37 mouse cellular contexts compared by ENCODE assay signal in the genomic region with DNA sequence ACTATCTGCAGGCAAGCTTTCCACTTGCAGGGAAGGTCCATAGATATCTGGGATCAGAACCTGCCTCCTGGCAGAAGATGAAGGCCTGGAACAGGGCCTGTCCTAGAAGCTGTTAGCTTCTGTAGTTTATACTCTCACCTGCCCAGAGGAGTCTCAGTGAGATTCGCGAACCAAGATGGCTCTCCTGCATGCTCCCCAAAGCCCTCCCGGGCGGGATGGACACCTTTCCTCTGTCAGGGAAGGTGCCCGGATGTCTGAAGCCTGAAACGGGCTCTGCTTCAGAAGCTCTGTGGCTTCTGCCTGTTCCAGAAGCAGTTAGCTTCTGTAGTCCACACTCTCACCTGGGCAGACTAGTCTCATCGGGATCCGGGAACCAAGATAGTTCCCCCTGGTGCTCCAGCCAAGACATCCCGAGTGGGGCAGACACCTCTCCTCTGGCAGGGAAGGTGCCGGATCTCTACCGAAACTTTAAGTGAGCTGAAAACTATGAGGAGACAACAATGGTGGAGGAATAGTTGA. TPM values are rescaled to one million over a fixed set of nuclear protein-coding genes. Genes with fewer than 3 reads are reported as not detected.
"Had no signal": no experiment of that assay in that cellular context is flagged by ENCODE, and none has a peak within 500 bp of the region (broad histone marks: within the 10 kb centered on the region; RNA-seq: fewer than 3 reads in every experiment).

No protein-coding gene starts in this region.

RNA-seq across cellular contexts. Expression of a gene that starts 16.2 kb away (rescaled TPM):
- total RNA-seq: gastrocnemius, adult 8-10 months; gastrocnemius, postnatal 25 days; gastrocnemius, postnatal 4 days; granulocyte monocyte progenitor cell, adult 5-6 weeks; heart, adult 2 months; heart, postnatal 10 days; heart, postnatal 25 days; heart, postnatal 4 days; layer of hippocampus, adult 8-10 months; layer of hippocampus, postnatal 36 days; left cerebral cortex, postnatal 25 days; liver, adult 2 months had no signal
- polyA plus RNA-seq: frontal cortex, adult 2 months; heart, adult 2 months; heart, embryonic 12.5 days; heart, embryonic 14.5 days; heart, embryonic 16.5 days; hindbrain, embryonic 10.5 days; hindbrain, embryonic 12.5 days; hindbrain, embryonic 14.5 days; hindbrain, embryonic 16.5 days; inflammation-experienced regulatory T-cells, adult 6 months; intestine, embryonic 16.5 days; kidney, adult 2 months; kidney, embryonic 15.5 days; kidney, postnatal 0 days; large intestine, adult 2 months; limb, embryonic 12.5 days; limb, embryonic 14.5 days; liver, adult 2 months; liver, embryonic 12.5 days; liver, embryonic 14.5 days; liver, embryonic 16.5 days had no signal

RNA-seq across cellular contexts. Expression of a gene that starts 37.8 kb away (rescaled TPM):
- total RNA-seq: gastrocnemius, adult 8-10 months; gastrocnemius, postnatal 25 days; gastrocnemius, postnatal 4 days; granulocyte monocyte progenitor cell, adult 5-6 weeks; heart, adult 2 months; heart, postnatal 10 days; heart, postnatal 25 days; heart, postnatal 4 days; layer of hippocampus, adult 18-20 months; layer of hippocampus, adult 8-10 months; layer of hippocampus, postnatal 14 days; layer of hippocampus, postnatal 36 days; left cerebral cortex, adult 18-20 months; left cerebral cortex, adult 8-10 months; left cerebral cortex, postnatal 10 days; left cerebral cortex, postnatal 25 days; left cerebral cortex, postnatal 4 days; liver, adult 2 months had no signal
- polyA plus RNA-seq: frontal cortex, adult 2 months; heart, adult 2 months; heart, embryonic 12.5 days; heart, embryonic 14.5 days; heart, embryonic 16.5 days; hindbrain, embryonic 10.5 days; hindbrain, embryonic 12.5 days; hindbrain, embryonic 14.5 days; hindbrain, embryonic 16.5 days; inflammation-experienced regulatory T-cells, adult 6 months; intestine, embryonic 16.5 days; kidney, adult 2 months; kidney, embryonic 15.5 days; kidney, postnatal 0 days; large intestine, adult 2 months; limb, embryonic 12.5 days; limb, embryonic 14.5 days; liver, adult 2 months; liver, embryonic 12.5 days; liver, embryonic 14.5 days; liver, embryonic 16.5 days had no signal

RNA-seq across cellular contexts. Expression of a gene that starts 56.6 kb away (rescaled TPM):
- total RNA-seq: gastrocnemius, adult 8-10 months; gastrocnemius, postnatal 25 days; gastrocnemius, postnatal 4 days; granulocyte monocyte progenitor cell, adult 5-6 weeks; heart, adult 2 months; heart, postnatal 10 days; heart, postnatal 25 days; heart, postnatal 4 days; layer of hippocampus, adult 18-20 months; layer of hippocampus, adult 8-10 months; layer of hippocampus, postnatal 14 days; layer of hippocampus, postnatal 36 days; left cerebral cortex, postnatal 10 days; left cerebral cortex, postnatal 4 days; liver, adult 2 months had no signal
- polyA plus RNA-seq: heart, adult 2 months; heart, embryonic 12.5 days; heart, embryonic 14.5 days; heart, embryonic 16.5 days; hindbrain, embryonic 10.5 days; hindbrain, embryonic 12.5 days; hindbrain, embryonic 14.5 days; hindbrain, embryonic 16.5 days; inflammation-experienced regulatory T-cells, adult 6 months; intestine, embryonic 16.5 days; kidney, embryonic 15.5 days; large intestine, adult 2 months; limb, embryonic 12.5 days; limb, embryonic 14.5 days; liver, adult 2 months; liver, embryonic 12.5 days; liver, embryonic 14.5 days; liver, embryonic 16.5 days had no signal
